ENCODE assay signal across 19 mouse cellular contexts in genomic region chr1:170858872-170859271, GRCm38 (mm10). TPM values are rescaled to one million over a fixed set of nuclear protein-coding genes. Genes with fewer than 3 reads are reported as not detected.
"Had no signal": no experiment of that assay in that cellular context is flagged by ENCODE, and none has a peak within 500 bp of the region (broad histone marks: within the 10 kb centered on the region; RNA-seq: fewer than 3 reads in every experiment).

No protein-coding gene starts in this region.

- H3K4me2 ChIP-seq: lung, embryonic 15.5 days; midbrain, embryonic 11.5 days; midbrain, embryonic 13.5 days; midbrain, embryonic 15.5 days; neural tube, embryonic 12.5 days; stomach, embryonic 15.5 days had no signal

- H3K27ac ChIP-seq: lung, embryonic 15.5 days; macrophage; midbrain, embryonic 13.5 days; midbrain, embryonic 15.5 days; neural tube, embryonic 12.5 days; stomach, embryonic 15.5 days; stomach, postnatal 0 days had no signal

- H3K4me1 ChIP-seq: midbrain, embryonic 13.5 days; midbrain, embryonic 15.5 days; neural tube, embryonic 12.5 days had no signal

- DNase-seq: liver, postnatal 0 days; lung, adult 2 months; lung, postnatal 14 days; lung, postnatal 36 days; right cerebral cortex, postnatal 14 days; thymus, adult 2 months; thymus, postnatal 25 days; thymus, postnatal 4 days had no signal

- H3K27me3 ChIP-seq: lung, embryonic 15.5 days; midbrain, embryonic 13.5 days; midbrain, embryonic 15.5 days; neural tube, embryonic 12.5 days; stomach, embryonic 15.5 days had no signal

- H3K9me3 ChIP-seq: lung, embryonic 15.5 days; midbrain, embryonic 13.5 days; midbrain, embryonic 15.5 days; neural tube, embryonic 12.5 days; stomach, embryonic 15.5 days had no signal

- H3K9ac ChIP-seq: liver, postnatal 0 days; lung, embryonic 15.5 days; midbrain, embryonic 13.5 days; midbrain, embryonic 15.5 days; neural tube, embryonic 12.5 days; stomach, embryonic 15.5 days had no signal

- H3K36me3 ChIP-seq: lung, embryonic 15.5 days; midbrain, embryonic 13.5 days; midbrain, embryonic 15.5 days; neural tube, embryonic 12.5 days; stomach, embryonic 15.5 days had no signal

- H3K4me3 ChIP-seq: lung, embryonic 15.5 days; midbrain, embryonic 13.5 days; midbrain, embryonic 15.5 days; neural tube, embryonic 12.5 days; stomach, embryonic 15.5 days had no signal

- ATAC-seq: liver, postnatal 0 days; lung, postnatal 0 days; midbrain, embryonic 13.5 days; midbrain, embryonic 15.5 days had no signal

RNA-seq across cellular contexts. Expression of gene Gm26620, which starts 26.0 kb away (rescaled TPM):
- total RNA-seq: monocyte, adult 5-6 weeks had no signal

RNA-seq across cellular contexts. Expression of gene Fcrlb, which starts 53.9 kb away (rescaled TPM):
- total RNA-seq: megakaryocyte progenitor cell, adult 5-6 weeks; monocyte, adult 5-6 weeks had no signal
- polyA plus RNA-seq: lung, embryonic 15.5 days; macrophage; midbrain, embryonic 11.5 days had no signal
